Mouse (Mus musculus): ENCODE results near the gene Mprip.

DNA sequence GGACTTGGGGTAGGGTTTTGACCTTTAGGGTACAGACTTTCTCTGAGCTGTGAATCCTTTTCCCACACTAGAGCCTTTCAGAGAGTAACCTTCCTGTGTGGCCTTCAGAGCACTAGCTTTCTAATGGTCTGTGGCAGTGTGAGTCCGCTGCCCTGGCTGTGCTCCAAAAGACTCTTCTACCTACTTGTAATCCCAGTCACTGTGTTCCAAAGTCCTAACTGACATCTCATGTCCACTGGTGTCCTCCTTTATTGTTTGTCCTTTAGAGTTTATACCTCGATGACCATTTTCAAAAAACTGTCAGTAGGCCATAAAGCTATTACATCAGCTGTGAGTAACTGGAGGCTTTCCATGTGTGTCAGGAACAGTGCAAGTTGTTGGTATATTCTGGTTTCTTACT lies 44.0 kb downstream of the Mprip start:
- TF ChIP-seq CTCF (IDR thresholded peaks at IDR 0.05; ENCODE audit: control insufficient read depth, insufficient read depth, insufficient replicate concordance, low read depth, low read length) (no peak), POLR2A (IDR thresholded peaks at IDR 0.05; ENCODE audit: control insufficient read depth, low read depth, low read length) (no peak)
